Mouse (Mus musculus) bone marrow, adult 2 months (tissue): ENCODE measurements at regions not wholly inside any gene's neighbourhood (a gene's known extent, or its start where the extent isn't known, plus 50 kb on each side); places are given as distances from the start of the nearest gene placed in this dataset.

Source experiments
- CTCF ChIP-seq: fragments of 200-500 bp; IDR thresholded peaks from 2 replicates; pipeline ENCODE4 v1.5.1; 2011; ENCODE audit warnings: low read length, control low read depth; ENCODE audit not compliant: control insufficient read depth, insufficient read depth
- POLR2A ChIP-seq: fragments of 200-500 bp; IDR thresholded peaks from 2 replicates; pipeline ENCODE4 v1.6.1; 2011; ENCODE audit warnings: low read depth, mild to moderate bottlenecking, control low read depth, low read length, borderline replicate concordance; ENCODE audit not compliant: control insufficient read depth

- TF ChIP-seq CTCF (no peak), POLR2A (no peak)
These were observed 171.4 kb upstream of the B430305J03Rik start for GRCm38 (mm10) chr3:61537113-61537512.
